Mouse (Mus musculus) thymus, adult 2 months (tissue): Measurements from ENCODE around the gene Bud31. TPM values are rescaled to one million over a fixed set of nuclear protein-coding genes. Genes with fewer than 3 reads are reported as not detected.

Source experiments
- DNase-seq: peaks from one replicate; pipeline ENCODE4 v3.0.0; 2021
- H3K27ac ChIP-seq: fragments of 200-500 bp; 2 replicates; pipeline ENCODE4 v1.5.1; 2012; ENCODE audit warnings: low read length, control low read depth; ENCODE audit not compliant: control insufficient read depth, insufficient read depth
- H3K27me3 ChIP-seq: fragments of 200-500 bp; 2 replicates; pipeline ENCODE4 v1.6.1; 2012; ENCODE audit warnings: mild to moderate bottlenecking, low read length, moderate library complexity, mixed read lengths; ENCODE audit not compliant: control insufficient read depth, insufficient read depth
- H3K36me3 ChIP-seq: fragments of 200-500 bp; 2 replicates; pipeline ENCODE4 v1.6.1; 2012; ENCODE audit warnings: mild to moderate bottlenecking, low read length, moderate library complexity; ENCODE audit not compliant: control insufficient read depth, insufficient read depth
- H3K4me1 ChIP-seq: fragments of 200-500 bp; replicated peaks from 2 replicates; pipeline ENCODE4 v1.6.1; 2012; ENCODE audit warnings: low read length; ENCODE audit not compliant: control insufficient read depth, insufficient read depth
- H3K4me3 ChIP-seq: fragments of 200-500 bp; 2 replicates; pipeline ENCODE4 v1.5.1; 2012; ENCODE audit warnings: mild to moderate bottlenecking, low read length, control low read depth, moderate library complexity; ENCODE audit not compliant: control insufficient read depth, insufficient read depth
- CTCF ChIP-seq: fragments of 200-500 bp; IDR thresholded peaks from 2 replicates; pipeline ENCODE4 v1.5.1; 2012; ENCODE audit warnings: mild to moderate bottlenecking, control low read depth, low read length, moderate library complexity, borderline replicate concordance; ENCODE audit not compliant: control insufficient read depth, poor library complexity, insufficient read depth; ENCODE audit errors: extremely low read depth
- POLR2A ChIP-seq: fragments of 200-500 bp; IDR thresholded peaks from 2 replicates; pipeline ENCODE4 v1.6.1; 2012; ENCODE audit warnings: mild to moderate bottlenecking, low read length, control low read depth, moderate library complexity; ENCODE audit not compliant: control insufficient read depth, poor library complexity, insufficient read depth; ENCODE audit errors: extremely low read depth
- WGBS: fragments of 180-500 bp; shearing (Covaris S2); methylation state at CpG from one replicate; pipeline ENCODE4 v1.1.7; 2018; 5-methylcytosine and 5-hydroxymethylcytosine counted together
- polyA plus RNA-seq: library from polyadenylated mRNA; depleted of rRNA; stranded (reverse); fragments of >200 nt; gene quantifications from 2 replicates; pipeline ENCODE4 v1.2.3, GENCODE M21; 2012

Gene Bud31
- polyA plus RNA-seq, 1 experiment, result 105 TPM

DNA sequence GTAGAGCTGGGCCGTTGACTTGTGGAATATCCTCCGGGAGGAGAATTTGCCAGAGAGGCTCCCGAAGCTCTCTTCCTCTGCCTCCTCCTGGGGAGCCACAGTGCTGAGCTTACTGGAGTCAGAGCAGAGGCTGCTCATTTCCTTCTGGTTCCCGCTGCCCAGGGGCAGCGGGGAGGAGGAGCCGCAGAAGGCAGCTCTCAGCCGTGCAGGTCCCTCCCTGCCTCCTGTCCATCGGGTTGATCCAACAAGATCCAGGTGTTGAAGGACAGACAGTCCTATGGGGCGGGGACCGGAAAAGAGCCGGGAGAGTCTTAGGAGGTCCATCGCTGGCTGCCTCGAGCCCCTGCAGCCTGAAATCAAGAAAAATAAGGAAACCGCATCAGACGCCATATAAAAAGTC is 25.0 kb downstream of the Bud31 start:
- TF ChIP-seq CTCF (no peak), POLR2A (no peak)
- DNase-seq, result no peak
- peaks cover 10% of the 10 kb centered on the region for H3K4me1 ChIP-seq
- no peak overlapping the region for H3K27ac ChIP-seq
- peaks cover 4% of the 10 kb centered on the region; the same call in 1 of the 2 replicates for H3K36me3 ChIP-seq
- no peak overlapping the region for H3K4me3 ChIP-seq
- H3K27me3 ChIP-seq, result no peaks in the 10 kb centered on the region
- WGBS, result 95% methylated on average over 15 of the region's 15 CpGs

GRCm38 (mm10) chr5:145166536-145167305 is 26.6 kb downstream of the Bud31 start, which contains the start of the genes Ptcd1 and Cpsf4:
TSS of gene Ptcd1 (minus strand) at chr5:145167108.
TSS of gene Cpsf4 (plus strand) at chr5:145167213.
- peaks cover 10% of the 10 kb centered on the region for H3K4me1 ChIP-seq
- H3K27me3 ChIP-seq, result no peaks in the 10 kb centered on the region
- TF ChIP-seq CTCF (peak; percentile 30; the same call in 1 of the 2 replicates), POLR2A (peak; percentile 79)
- peak within 1 kb of the TSS; percentile 91 for H3K27ac ChIP-seq
- peak; percentile 98 for DNase-seq
- under 1% methylated on average over 51 of the region's 51 CpGs for WGBS
- peak within 1 kb of the TSS; percentile 65 for H3K4me3 ChIP-seq
- no peaks in the 10 kb centered on the region; the same call in 1 of the 2 replicates for H3K36me3 ChIP-seq

GRCm38 (mm10) chr5:145167306-145167661 is 27.1 kb downstream of the Bud31 start:
- H3K27me3 ChIP-seq, result no peaks in the 10 kb centered on the region
- H3K27ac ChIP-seq, result no peak overlapping the region
- H3K4me3 ChIP-seq, result peak overlapping the region; percentile 65
- no peaks in the 10 kb centered on the region for H3K36me3 ChIP-seq
- WGBS, result under 1% methylated on average over 28 of the region's 28 CpGs
- TF ChIP-seq POLR2A, result no peak
- TF ChIP-seq CTCF, result no peak
- no peak for DNase-seq
- H3K4me1 ChIP-seq, result peaks cover 10% of the 10 kb centered on the region

- DNase-seq, result no peak
- Histone ChIP-seq H3K4me3 (no peak overlapping the region), H3K27me3 (no peaks in the 10 kb centered on the region), H3K4me1 (no peaks in the 10 kb centered on the region), H3K36me3 (peaks cover 76% of the 10 kb centered on the region), H3K27ac (no peak overlapping the region)
- TF ChIP-seq POLR2A (no peak), CTCF (no peak)
- 88% methylated on average over 18 of the region's 18 CpGs for WGBS
Observed at GRCm38 (mm10) chr5:145178461-145178980, 38.4 kb downstream of the Bud31 start.

DNA sequence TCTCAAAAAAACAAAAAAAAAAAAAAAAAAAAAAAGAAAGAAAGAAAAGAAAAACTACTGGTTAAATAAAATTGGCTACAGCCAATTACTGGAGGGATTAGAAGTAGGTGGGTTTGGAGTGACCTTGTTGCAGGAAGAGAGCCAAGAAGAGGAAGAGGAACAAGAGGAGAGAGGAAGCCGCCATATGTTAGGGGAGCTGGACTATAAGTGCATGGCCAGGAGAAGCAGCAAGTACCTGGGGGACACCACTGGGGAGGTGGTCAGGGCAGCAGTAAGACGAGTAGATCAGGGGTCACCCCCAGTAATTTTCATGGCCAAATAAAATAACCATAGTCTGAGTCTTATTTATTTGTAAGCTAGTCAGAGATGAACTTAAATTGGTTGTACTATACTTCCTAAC is 45.1 kb downstream of the Bud31 start:
- 92% methylated on average over 2 of the region's 2 CpGs for WGBS
- Histone ChIP-seq H3K27ac (no peak overlapping the region), H3K4me3 (no peak overlapping the region), H3K4me1 (peaks cover 4% of the 10 kb centered on the region; the same call in 1 of the 2 replicates), H3K36me3 (peaks cover 62% of the 10 kb centered on the region), H3K27me3 (no peaks in the 10 kb centered on the region)
- TF ChIP-seq CTCF, result no peak
- TF ChIP-seq POLR2A, result no peak
- no peak for DNase-seq

DNA sequence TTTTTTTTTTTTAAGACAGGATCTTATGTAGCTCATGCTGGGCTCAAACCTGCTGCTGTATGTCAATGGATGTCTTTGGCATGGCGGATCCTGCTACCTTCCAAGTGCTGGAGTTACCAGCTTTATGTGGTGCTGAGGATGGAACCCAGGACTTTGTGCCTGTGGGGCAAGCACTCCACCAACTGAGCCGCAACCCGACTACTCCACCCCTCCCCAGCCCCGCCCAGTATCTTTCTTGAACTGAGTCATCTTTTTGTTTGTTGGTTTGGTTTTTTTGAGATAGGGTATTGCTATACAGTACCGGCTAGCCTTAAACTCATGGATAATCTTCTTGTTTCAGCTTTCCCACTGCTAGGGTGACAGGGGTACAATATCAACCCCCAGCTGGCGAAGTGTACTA is 49.3 kb downstream of the Bud31 start:
- no peak overlapping the region for H3K27ac ChIP-seq
- DNase-seq, result no peak
- H3K36me3 ChIP-seq, result peaks cover 33% of the 10 kb centered on the region
- H3K4me1 ChIP-seq, result peaks cover 11% of the 10 kb centered on the region
- TF ChIP-seq CTCF, result no peak
- TF ChIP-seq POLR2A, result no peak
- no peaks in the 10 kb centered on the region for H3K27me3 ChIP-seq
- no peak overlapping the region for H3K4me3 ChIP-seq
- 96% methylated on average over 6 of the region's 6 CpGs for WGBS
